ENCODE assay signal across 19 mouse cellular contexts in genomic region chrX:57312066-57312465, GRCm38 (mm10).
"Had no signal": no experiment of that assay in that cellular context is flagged by ENCODE, and none has a peak within 500 bp of the region (broad histone marks: within the 10 kb centered on the region; RNA-seq: fewer than 3 reads in every experiment).

No protein-coding gene starts in this region.

- H3K36me3 ChIP-seq: limb, embryonic 10.5 days; limb, embryonic 13.5 days; liver, embryonic 13.5 days; midbrain, embryonic 12.5 days; midbrain, embryonic 15.5 days; neural tube, embryonic 12.5 days; neural tube, embryonic 15.5 days had no signal

- H3K4me2 ChIP-seq: limb, embryonic 13.5 days; liver, embryonic 13.5 days; lung, embryonic 14.5 days; midbrain, embryonic 12.5 days; midbrain, embryonic 15.5 days; neural tube, embryonic 12.5 days; neural tube, embryonic 15.5 days had no signal

- H3K4me3 ChIP-seq: layer of hippocampus, adult 2 months; limb, embryonic 10.5 days; limb, embryonic 13.5 days; liver, embryonic 13.5 days; midbrain, embryonic 12.5 days; midbrain, embryonic 15.5 days; neural tube, embryonic 12.5 days; neural tube, embryonic 15.5 days had no signal

- ATAC-seq: intestine, postnatal 0 days; lung, postnatal 0 days; midbrain, embryonic 15.5 days had no signal

- H3K9me3 ChIP-seq: limb, embryonic 10.5 days; limb, embryonic 13.5 days; liver, embryonic 13.5 days; midbrain, embryonic 12.5 days; midbrain, embryonic 15.5 days; neural tube, embryonic 12.5 days; neural tube, embryonic 15.5 days had no signal

- H3K27me3 ChIP-seq: limb, embryonic 13.5 days; liver, embryonic 13.5 days; midbrain, embryonic 12.5 days; midbrain, embryonic 15.5 days; neural tube, embryonic 12.5 days; neural tube, embryonic 15.5 days had no signal

- H3K27ac ChIP-seq: kidney, postnatal 0 days; layer of hippocampus, adult 2 months; limb, embryonic 10.5 days; limb, embryonic 13.5 days; liver, embryonic 13.5 days; macrophage; midbrain, embryonic 12.5 days; midbrain, embryonic 15.5 days; neural tube, embryonic 12.5 days; neural tube, embryonic 15.5 days had no signal

- DNase-seq: kidney, adult 2 months; kidney, postnatal 25 days; layer of hippocampus, adult 9-11 months; liver; liver, embryonic 13.5 days; lung, embryonic 14.5 days; retina, postnatal 1 day; right cerebral cortex, postnatal 25 days had no signal

- H3K4me1 ChIP-seq: limb, embryonic 13.5 days; midbrain, embryonic 12.5 days; midbrain, embryonic 15.5 days; neural tube, embryonic 12.5 days; neural tube, embryonic 15.5 days had no signal

- H3K9ac ChIP-seq: limb, embryonic 13.5 days; liver, embryonic 13.5 days; lung, embryonic 14.5 days; midbrain, embryonic 12.5 days; midbrain, embryonic 15.5 days; neural tube, embryonic 12.5 days; neural tube, embryonic 15.5 days had no signal
